Mouse (Mus musculus) frontal cortex, adult 2 months (tissue): ENCODE results near the gene Clhc1. TPM values are rescaled to one million over a fixed set of nuclear protein-coding genes. Genes with fewer than 3 reads are reported as not detected.
"Not testable (repeated sequence)": the region's sequence is repeated elsewhere in the genome, so short reads cannot be mapped to it uniquely, and the experiment has no call there.

ENCODE experiments used
- DNase-seq, 2 experiments: peaks; one replicate each; pipeline ENCODE4 v3.0.0; 2022; ENCODE audit warnings: low spot score in 1 of 2; ENCODE audit errors: extremely low spot score in 1 of 2
- polyA plus RNA-seq: library from polyadenylated mRNA; depleted of rRNA; stranded (reverse); fragments of >200 nt; gene quantifications from 2 replicates; pipeline ENCODE4 v1.2.3, GENCODE M21; 2012; rRNA removed

Clhc1 gene
- 0.08 and 0.10 TPM in 2 replicates for polyA plus RNA-seq

DNA sequence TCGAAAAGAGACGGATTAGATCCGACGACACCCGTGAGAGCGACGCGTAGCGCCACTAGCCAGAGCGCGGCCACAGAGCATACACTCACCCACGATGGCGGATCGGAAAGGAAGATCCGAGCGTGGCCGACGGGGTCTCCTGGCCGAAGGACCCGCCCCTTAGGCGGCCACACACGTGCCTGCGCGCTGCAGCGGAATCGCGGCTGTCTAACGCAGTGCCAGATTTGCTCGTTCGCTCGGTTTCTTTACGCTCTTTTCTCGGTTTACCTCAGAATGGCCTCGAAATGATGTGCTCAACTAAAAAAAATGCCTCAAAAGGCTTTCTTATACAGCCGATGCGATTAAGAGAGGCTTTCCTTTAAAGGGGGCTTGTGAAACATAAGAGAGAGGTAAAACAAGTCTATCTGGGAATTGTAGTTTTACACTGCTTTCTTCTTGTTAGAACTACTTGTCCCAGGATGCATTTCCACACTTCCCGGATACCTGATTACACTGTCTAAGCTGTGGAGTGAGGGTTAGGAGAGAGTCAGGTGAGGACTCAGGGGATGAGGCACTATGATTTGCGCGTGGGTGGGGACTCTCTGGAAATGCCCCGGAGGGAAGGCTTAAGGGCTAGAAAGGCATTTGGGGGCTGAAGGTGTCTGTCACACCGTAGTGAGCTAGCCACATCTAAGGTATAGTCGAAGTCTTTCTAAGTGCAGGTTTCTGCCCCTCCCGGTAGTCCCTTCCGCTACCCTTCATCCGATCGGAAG is at the start of gene Clhc1, which contains the start of gene Rps27a:
Clhc1 (plus strand) TSS at position 199 of the 752 bp plus-strand sequence.
Rps27a (minus strand) TSS at position 358 of the 752 bp plus-strand sequence.
- DNase-seq: peak; percentile 80 to 94

DNA sequence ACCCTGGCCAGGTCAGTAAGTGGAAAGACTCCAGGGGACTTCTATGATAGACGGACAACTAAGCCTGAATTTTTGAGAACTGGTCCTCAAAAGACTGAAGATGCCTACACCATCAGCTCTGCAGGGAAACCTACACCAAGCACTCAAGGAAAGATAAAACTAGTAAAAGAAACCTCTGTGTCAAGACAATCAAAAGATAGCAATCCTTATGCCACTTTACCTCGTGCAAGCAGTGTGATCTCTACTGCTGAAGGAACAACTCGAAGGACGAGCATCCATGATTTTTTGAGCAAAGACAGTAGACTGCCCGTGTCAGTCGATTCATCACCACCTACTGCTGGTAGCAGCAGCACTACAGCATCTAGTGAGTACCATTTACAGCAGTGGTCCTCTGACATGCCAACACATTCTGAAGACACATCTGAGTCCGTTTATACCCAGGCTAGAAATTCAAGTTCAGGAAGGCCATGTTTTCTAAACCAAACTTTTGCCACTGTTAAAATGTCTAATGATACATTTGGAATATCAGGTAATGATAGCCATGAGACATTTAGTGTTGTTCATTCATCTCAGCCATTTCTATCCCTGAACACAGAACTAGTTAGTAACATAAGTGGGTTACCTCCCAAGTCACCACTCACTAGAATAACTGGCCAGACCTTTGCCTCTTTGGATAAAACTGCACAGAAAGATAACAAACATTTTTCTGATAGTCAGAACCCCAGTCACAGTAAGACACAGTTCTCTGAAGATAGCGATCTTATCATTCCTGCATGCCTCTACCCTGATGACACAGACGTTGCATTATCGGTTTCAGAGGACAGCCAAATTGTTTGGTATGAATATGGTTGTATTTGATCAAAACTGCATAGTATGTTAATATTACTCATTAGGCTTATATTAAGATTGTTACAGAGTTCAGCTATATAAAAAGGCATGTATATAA is 43.5 kb upstream of the Clhc1 start:
- DNase-seq: no peak

DNA sequence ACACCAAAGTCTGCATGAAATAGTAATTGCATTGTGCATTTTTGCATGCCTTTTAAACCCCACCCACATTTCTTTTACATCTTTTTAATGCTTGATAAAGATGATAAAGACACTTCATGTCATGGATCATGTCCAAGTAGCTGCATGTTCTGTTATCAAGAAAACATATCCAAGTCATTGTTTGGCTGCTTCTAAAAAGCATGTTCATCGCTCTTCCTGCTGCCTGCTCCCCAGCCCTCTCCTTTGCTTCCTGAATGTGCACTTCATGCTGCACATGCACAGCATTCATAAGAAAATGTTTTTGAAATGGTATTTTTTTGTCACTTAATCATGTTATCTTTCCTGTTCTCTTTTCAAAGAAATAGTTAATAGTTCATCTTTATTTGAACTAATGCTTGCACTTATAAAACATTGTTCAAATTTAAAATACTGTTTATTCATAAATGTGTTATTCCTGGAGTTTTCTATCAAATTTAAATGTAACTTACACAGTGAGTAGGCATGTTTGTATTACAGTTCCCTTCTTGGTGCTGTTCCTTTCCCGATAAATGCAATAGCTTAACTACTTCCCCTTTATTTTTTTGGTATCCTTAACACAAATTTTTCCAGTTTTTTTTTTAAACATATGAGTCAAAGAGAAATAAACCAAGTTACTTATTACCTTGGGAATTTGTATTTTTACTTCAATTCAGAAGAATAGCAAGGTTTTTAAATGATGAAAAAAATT is 42.7 kb upstream of the Clhc1 start:
- DNase-seq: no peak

DNA sequence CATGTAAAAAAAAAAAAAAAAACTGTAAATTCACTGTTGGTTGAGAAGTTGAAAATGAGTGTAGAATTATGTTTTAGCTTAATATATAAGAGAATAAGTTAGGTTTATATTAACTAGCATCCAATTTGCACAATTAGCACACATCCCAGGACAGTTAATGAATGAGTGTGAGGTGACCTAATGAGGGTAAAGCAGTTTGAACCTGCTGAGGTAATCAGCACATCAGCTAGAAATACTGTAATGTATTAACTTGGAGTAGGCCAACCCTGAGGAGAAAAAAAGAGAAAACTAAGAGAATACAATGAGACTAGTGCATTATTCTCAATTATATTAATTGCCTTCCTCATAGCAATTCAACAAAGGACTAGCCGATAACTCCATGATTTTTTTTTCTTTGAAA is 38.3 kb upstream of the Clhc1 start:
- no peak for DNase-seq

DNA sequence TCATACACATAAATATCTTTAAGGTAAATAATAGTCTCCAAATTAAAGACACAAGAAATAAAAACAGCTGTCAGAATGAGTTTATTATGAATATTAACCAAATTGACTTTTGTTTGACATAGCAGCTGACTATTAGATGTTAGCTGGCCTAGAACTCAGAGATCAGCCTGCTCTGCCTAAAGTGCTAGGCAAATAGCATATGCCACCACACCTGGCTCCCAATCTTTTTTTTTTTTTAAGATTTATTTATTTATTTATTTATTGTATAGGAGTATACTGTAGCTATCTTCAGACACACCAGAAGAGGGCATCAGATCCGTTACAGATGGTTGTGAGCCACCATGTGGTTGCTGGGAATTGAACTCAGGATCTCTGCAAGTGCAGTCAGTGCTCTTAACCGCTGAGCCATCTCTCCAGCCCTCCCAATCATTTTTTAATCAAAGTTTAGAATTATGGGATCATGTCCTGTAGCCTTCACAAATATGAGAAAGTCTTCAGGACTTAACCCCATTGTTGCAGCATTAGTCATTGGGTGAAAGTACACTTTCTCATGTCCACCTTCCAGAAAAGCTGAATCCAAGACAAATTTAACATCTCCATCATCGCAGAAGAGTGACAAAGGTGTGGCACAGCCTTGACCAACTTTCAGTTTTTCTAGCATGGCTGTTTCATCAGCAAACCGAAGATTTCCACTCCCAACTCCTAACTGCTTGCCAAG is 34.8 kb upstream of the Clhc1 start:
- no peak for DNase-seq

DNA sequence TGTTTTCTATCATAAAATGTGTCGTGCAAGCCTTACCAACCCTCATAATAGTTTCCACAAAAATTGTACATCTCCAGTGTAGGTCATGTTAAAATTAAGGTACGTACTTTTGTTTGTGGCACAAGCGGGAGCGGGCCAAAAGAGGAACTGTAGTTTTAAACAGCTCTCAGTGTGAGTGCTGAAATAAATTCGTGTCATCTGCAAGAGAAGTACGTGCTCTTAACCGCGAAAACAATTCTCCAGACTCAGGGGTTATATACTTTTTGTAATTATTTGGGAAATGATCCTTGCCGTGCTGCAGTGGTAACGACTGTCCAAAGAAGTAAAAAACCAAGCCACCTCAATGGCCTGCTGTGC is 33.4 kb upstream of the Clhc1 start:
- DNase-seq: no peak

DNA sequence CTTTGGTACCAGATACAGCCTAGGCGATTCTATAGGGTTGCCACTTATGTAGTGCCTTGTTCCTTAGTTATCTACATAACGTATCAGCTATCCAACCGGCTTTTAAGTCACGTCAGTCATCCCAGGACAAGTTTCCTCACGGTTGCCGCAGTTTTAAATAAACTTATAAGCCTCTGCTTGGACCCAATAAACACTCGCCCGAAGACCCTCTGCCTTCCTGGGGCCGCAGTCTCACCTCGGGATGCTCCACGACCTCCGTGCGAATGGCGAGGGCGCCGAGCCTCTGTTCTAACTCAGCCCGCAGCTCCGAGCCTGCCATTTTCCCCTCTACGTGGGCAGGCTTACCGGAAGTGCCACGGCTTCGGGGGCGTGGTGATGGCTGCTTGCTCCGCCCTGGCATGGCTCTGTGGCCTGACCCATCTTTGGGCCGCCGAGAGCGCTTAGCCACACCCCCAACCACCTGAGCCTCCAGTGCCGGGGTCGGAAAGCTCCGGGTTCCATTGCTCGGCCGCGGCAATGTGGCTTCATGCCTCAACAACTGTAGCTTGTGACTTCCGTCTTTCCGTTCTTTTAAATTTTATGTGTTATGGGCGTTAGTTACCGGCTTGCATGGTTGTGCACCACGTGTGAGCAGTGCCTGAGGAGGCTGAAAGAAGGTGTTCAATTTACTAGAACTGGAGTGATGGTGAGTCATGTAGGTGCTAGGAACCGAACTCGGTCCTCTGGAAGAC is 32.9 kb upstream of the Clhc1 start, which contains the start of gene Prorsd1:
Prorsd1 (minus strand) TSS at position 352 of the 731 bp plus-strand sequence.
- peak; percentile 41 to 67 for DNase-seq

DNA sequence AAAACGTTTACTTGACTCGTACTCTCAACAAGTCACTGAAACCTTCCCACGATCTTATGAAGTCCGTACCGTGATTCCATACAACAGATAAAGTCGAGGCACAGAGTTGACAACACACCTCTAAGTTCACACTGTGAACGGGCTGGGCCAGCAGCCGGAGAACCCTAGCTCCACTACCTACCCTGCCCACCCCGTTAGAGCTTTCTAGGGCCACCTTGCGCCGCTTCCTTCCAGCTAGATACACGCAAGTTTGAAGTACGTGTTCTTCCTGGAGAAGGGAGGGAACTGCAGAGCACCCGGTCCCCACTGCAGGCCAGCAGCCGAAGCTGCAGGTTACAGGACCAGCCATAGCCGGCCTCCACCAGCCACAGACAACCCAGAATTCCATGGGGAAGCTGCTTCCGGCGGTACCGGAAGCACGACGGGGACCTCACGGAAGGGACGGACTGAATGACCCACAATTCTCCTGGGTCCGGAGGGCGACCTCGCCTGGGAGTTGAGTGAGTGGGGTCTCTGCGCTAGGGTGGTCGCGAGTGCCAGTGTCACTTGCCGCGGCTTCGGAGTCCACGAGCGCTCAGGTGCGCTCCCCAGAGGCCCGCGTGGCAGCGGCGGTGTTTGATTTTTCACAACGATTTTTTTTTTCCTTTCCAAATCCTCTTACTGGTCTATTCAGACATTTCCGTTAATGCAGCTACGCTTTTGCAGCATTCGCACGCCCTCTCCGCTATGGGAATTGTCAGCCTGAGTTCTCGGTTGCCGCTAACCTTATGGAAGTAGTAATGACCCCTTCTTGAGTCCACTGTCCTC is 21.6 kb upstream of the Clhc1 start, which contains the start of gene Mtif2:
Mtif2 (plus strand) TSS at position 421 of the 807 bp plus-strand sequence.
- DNase-seq: peak; percentile 54 to 82

DNA sequence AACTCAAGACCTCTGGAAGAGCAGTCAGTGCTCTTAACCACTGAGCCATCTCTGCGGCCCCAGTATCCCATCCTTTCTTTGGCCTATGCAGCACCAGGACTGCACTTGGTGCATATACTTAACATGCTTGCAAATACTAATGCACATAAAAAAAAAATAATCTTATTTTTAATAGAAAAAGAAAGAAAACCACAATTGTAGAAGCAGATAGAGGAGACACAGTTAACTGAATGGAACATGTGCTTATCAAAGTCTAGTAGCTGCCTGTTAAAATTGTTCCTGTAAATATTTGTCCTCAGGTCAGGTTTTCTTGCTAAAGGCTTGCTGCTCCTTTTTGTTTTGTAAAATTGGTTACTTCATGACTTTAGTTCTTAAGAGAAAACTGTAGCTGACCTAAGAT is 9.5 kb upstream of the Clhc1 start:
- DNase-seq: no peak

DNA sequence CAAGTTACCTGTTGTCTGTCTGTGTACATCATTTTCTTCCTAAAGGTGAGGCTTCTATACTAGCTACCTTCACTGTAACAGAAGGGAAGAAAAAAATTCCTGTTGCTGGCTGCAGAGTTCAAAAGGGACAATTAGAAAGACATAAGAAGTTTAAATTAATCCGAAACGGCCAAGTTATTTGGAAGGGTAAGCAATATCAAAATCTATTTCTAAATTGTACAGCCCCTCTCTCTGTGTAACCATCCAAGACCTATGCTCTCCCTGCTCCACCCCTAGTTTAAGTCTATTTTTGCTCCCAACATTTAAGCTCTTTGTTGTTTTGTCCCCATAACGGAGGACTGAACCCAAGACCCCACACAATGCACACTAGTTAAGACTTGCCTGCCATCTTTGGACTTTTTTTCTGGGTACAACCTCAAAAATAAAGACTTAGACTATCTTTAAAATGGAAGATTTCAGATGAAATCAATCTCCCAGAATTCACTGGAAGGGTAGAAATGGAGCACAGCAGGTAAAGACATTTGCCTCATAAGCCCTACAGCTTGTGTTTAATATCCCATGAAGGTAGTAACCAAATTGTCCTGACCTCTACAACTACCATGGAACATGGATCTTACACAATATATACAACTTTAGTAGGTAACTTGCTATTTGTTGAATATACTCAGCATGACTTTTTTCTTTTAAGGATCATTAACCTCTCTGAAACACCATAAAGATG is 3.4 kb upstream of the Clhc1 start:
- DNase-seq: no peak

DNA sequence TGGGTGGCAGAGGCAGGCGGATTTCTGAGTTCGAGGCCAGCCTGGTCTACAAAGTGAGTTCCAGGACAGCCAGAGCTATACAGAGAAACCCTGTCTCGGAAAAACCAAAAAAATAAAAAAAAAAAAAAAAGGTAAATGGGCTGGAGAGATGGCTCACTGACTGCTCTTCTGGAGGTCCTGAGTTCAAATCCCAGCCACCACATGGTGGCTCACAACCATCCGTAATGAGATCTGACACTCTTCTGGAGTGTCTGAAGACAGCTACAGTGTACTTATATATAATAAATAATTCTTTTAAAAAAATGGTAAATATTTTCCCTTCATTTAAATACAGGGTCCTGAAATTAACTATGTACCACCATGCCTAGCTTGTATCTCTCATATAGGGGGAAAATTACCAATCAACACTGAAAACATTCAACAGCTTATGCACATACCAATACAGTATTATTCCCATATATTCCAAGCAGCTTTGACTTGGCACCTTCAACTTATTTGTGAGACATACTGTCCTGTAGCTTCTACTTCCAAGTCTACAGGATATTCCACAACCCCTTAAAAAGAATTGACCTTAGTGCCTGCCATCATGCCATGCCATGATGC is 2.5 kb upstream of the Clhc1 start:
- DNase-seq: not testable (repeated sequence)

DNA sequence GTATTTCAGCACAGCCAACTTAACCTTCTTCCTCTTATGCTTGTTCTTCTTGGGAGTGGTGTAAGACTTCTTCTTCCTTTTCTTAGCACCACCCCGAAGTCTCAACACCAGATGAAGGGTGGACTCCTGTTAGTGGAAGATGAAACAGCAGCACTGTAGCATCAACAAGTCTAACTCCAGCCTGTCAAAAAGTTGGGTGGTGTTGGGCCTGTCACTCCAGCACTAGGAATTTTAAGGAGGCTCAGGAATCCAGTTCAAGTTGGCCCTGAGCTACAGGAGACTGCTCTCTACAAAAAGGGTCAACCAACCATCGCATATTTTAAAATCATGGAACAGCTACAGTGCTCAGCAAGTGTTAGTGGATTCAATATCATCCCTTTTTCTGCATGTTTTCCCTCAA is 1.5 kb upstream of the Clhc1 start:
- DNase-seq: not testable (repeated sequence)

DNA sequence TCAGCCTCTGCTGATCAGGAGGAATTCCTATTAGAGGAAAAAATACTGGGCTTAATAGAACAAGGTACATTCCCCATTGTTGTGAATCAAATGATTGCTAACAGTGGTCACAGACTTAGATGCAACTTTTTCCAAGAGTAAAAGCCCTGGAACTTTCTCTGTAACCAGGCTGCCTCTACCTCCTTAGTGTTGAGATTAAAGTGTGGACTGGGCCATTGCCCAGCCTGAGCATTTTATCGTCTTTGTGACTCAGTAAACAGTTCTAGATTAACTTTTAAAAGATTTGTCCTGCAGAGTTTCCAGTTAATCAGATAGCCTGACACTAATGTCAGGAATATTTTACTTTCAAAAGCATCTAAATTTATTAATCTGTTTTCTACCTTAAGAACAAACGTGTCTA is 988 bp upstream of the Clhc1 start:
- no peak for DNase-seq

DNA sequence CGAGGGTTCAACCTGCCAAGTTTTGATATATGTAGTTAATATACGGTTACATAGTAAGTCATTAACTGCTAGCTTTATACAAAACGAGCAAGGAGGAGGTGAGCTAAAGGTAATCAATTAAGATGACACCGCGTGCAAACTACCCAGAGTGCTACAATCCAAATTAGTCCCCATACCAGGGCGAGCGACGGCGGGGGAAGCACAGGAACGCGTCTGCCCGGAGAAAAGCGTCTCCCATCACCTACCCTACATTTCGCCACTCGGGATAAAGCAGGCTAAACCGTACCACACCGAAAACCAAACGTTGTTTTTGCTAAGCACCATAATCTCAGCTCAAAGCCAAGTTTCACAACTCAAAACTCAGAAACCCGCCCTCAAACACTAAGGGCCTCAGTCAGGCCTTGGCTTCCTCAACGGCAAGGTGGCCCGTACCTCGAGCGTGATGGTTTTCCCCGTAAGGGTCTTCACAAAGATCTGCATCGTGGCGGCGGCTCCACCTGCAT is 450 bp upstream of the Clhc1 start:
- DNase-seq: no peak

DNA sequence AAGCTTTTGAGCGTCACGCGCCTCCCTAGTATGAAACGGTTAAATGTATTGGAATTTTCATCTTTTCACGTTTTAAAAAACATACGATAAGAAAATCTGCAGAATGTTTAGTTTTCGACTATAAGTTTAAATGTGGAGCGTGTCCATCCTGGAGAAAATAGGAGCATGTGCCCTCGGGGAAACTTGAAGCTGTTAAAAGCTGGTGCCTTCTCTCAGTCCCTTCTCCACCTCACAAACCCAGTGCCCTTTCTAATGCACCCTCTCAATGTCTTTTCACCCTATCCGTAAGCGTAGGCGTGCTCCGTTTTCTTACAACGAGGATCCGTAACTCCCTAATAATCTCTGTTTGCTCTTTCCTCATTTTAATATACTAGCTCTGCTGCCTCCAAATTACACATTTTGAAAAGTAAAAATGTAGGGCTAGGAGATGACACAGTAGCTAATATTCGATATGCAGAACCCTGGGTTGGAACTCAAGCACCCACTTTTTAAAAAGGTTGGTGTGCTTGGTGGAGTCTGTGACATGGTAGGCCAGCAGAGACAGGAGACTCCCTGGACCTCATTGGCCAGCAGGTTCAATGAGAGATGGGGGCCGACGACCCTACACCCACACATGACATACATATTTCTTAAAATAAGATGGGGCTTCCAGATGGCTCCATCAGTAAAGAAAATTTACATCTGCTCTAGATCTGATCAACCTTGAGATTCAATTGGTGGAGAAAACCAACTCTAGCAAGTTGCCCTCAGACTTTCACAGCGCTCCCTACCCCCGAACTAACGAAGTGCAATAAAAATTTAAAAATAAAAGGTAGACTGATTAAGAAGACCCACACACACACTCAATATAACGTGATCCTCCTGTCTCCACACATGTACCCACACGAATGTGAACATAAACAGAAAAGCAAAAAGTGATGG is 1.0 kb downstream of the Clhc1 start:
- DNase-seq: no peak

DNA sequence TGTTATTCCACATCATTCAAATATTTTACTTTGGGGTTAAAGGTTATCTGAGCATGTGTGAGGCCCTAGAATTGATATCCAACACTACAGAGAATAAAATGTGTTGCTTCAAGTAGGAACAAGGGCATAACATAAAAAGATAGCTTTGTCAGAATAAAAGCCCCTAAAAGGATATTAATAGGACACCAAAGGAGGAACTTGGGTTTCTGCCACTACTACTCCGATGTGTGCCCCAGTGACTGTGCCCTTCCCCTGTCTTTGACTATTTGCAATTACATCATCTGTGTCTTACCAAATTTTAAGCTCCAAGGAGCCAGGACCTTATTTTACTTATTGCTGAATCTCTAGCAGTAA is 1.7 kb downstream of the Clhc1 start:
- DNase-seq: no peak
